Mouse (Mus musculus) kidney, postnatal 36 days (tissue): Measurements from ENCODE around the gene Hhip.
"Not testable (repeated sequence)": the region's sequence is repeated elsewhere in the genome, so short reads cannot be mapped to it uniquely, and the experiment has no call there.

ENCODE experiments used
- DNase-seq, 2 experiments: peaks; one replicate each; pipeline ENCODE4 v3.0.0; 2021 to 2022; ENCODE audit warnings: mixed read lengths in 2 of 2

Gene Hhip

DNA sequence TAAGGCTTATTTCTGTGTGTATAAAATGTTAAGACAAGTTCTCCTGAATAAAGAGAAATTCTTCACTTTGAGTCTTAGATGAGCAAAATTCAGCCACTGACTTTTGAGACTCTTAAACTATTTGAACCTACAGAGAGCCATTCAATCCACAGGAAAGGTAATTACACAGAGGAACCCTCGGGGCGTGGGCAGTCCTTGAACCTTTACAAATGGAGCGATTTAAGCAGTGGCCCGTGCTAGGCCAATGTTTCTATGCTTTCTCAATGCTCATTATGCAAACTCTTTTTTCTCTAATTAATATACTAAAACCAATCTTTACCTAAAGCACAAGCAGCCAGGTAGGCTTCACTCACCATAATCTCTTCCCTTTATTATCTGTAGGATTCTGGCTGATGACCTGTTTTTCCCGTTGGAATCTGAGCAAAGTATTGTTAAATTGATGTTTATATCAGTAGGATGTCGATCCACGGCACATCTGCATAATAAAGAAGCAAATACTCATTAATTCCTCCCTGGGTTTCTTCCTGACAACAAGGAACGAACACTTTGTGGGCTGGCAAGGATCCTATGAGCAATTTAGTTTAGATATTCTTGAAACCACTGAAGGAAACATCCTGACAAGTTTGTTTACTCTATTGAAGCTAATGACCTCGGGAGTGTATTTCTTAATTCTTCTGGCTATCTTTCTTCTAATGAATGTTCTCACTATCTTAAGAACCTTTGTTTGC is 65.5 kb downstream of the Hhip start:
- DNase-seq = peak in 1 of 2 experiments; percentile 7

DNA sequence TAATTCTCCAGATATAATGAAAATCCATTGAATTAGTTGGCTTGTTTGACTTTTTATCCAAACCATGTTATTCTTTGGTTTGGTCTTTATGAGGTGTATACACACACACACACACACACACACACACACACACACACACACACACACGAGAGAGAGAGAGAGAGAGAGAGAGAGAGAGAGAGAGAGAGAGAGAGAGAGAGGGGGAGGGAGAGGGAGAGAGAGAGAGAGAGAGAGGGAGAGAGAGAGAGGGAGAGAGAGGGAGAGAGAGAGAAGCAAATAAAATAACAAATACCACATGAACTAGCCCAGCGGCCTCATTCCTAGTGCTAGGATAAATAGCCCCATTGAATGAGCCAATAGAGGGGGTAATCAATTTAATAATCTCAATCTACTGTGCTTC is 66.4 kb downstream of the Hhip start:
- not testable (repeated sequence) for DNase-seq

DNA sequence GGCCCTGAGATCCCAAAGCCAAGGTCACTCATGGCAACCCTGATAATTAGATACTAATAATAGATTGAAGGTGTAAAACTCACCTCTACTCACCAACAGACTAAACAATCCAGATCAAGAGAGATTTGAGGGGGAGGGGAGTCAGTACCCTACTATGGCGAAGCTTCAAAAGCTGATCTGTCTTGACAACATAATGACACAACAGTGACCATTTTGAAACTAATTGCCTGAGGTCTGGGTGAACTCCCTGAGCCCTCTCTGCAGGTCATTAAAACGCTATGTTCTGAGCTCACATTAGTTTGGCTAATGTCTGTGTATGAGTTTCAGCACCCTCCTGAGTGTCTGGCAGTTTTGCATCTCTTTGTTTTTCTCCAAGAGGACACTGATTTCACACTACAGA is 72.9 kb downstream of the Hhip start:
- no peak for DNase-seq

DNA sequence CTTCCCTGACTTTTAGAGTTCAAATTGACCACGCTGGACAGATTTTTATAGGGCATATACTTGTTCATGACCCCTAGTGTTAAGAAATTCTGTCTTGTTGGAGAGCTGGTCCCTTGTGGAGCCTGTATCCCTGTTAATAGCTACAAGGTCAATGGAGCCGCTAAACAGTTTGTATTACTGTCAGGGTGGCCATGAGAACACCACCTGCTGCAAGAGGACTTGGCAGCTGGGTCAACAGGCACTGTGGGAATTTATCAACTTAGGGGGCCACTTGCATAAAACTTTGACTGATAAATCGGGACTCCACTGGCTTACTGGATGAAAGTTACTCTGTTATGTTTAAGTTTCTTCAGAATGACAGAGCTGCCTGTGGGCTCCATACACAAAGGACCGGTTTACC is 75.7 kb downstream of the Hhip start:
- DNase-seq = no peak

DNA sequence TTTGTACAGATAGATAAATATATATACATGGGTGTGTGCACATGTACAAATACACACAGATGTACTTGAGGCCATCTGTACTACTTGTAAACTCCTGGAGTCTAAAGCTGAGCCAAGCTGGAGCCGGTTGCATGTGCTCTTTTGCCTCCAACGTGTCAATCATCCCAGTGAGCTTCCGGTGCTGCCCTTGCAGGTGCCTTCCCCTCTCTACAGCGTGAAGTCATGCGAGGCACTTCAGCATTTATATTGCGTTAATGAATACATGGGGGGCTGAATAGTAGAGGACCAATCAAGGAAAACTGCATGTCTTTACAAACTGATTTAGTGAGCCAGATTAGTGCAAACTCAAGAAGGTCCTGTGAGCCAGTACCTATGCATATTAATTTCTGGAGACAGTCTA is 91.6 kb downstream of the Hhip start:
- DNase-seq = no peak

DNA sequence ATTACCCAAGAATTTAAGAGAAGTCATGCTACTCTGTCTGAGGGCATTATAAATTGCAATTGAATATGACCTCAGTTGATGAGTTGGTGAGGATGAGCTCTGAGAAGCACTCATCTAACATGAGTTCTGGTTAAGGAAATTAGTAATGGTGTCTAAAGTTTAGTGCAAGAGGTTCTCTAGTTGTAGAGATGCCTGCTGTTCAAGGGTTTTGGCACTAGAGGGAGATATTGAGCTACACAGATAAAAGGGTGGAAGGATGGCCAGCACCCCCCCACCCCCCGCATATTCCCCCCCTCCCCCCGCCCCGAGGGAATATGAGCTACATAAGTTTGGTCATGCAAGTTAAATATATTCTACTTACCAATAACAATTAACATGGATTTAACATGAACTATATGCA is 104.9 kb downstream of the Hhip start:
- DNase-seq = peak in 1 of 2 experiments; percentile 41

DNA sequence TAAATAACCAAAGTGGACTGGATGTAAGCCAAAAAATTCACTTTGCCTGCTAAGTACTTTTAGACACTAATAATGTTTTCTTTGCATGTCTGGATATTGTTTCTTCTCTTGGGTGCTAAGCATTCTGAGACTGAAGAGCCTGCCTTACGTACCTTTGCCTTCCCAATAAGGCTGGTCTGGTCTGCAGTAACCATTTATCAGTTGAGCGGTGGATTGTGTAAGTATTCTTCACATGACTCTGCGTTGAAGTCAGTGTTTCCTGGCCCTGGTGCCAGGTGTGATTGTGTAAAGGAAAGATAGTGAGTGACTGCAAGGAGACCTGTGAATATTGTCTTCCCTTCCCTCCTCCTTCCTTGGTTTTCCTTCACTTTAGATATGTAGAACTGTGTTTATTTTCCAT is 107.4 kb downstream of the Hhip start:
- DNase-seq = no peak

DNA sequence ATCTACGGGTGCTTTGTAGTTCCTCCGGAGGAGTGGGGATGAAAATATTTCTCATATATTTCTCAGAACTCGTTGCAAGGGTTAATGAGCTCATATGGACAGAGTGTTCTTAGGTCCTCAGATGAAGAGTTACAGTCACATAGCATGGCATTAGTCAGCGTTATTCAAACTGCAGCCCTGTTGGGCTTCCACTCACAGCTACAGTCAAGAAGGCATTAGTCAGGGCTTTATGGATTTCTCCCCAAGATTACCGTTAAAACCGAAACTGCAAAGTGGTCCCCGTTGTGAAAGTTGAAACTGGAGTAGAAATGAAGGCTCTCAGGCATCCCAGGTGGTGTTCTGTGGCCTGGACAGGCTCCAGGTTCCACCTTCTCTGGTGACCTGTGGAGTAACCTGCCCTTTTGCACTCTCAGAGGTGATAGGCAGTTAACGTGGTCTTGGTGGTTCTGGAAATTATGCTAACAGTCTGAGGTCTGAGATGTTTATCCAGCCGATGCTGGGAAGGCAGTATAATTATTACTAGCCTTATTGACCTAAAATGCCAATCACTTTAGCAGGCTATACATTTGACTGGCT is 112.2 kb downstream of the Hhip start:
- DNase-seq = no peak

DNA sequence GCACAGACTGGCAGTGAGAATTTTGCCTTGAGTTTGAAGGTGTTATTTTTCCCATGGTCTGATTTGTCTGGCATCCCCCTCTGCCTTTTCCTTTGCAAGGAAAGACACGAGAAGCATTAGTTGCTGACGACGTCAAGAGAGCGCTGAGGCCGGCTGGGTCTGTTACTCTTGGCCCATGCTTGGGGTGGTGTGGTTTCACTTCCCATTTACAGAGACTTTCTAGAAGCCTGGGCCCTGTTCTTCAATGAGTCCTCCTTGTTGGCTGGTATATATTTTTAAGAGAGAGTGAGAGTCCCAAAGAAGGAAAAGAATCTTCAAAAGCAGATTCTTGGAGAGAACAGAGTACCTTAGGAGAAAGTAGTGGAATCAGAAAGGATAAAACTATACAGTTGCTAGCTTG is 116.7 kb downstream of the Hhip start:
- no peak for DNase-seq

DNA sequence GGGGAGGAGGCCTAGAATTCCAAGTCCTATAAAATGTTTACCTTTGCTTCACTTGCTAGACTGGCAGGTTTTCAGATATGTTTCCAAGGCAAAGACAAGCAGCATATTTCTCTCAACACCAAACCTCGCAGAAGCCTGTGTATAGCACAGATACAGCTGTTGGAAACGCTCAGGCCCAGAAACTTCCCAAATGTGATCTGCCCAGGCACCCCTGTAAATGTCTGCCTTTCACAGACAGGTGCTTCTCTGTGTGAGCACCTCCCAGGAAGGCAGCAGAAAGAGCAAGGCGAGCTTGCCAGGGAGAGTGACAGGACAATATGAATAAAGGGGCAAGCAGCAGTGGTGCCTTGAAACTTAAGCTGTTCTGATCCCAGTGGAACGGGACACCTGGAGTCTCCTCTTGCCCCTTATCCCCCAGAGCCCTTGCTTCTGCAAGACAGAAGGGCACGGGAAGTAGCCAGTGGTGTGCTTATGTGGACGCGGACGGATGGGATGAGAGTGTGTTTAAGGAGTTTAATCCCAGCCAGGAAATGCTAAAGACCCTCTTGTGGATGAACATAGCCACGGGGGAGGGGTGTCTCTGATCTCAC is 120.9 kb downstream of the Hhip start:
- no peak for DNase-seq

DNA sequence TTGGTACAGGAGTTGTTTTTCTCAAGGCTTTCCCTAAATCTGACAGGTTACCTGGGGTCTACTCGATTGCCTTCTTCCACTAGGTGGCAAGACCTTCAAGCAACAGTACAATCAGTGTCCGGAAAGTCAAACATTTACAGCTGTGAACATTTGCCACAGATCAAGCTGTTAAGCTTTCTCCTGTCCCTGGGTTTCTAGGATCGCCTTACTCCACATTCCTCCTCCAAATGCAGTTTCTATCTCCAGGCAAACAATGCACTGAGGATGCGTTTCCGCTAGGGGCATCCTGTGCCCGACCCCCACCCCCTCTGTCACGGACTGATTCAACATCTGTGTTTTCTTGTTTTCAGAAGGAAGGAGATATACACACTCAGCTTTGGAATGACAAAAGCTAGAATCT is 122.0 kb downstream of the Hhip start:
- no peak for DNase-seq

DNA sequence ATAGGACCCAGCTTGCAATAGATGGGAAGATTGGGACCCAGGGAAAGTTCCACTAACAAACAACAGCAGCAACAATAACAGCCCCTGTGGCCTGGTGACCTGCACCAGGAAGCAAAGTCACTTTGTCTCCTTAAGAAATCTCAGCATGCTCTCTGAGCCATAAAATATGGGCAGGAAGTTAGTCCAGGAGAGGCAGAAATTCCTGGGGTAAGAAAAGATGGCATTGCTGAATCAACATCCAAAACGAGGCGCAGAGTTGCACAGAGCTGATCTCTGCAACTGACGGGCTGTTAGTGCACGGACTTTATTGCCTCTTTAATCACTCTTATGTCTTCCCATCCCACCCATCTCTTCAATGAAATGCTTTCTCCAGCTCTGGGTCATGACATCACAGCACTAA is 128.6 kb downstream of the Hhip start:
- no peak for DNase-seq

DNA sequence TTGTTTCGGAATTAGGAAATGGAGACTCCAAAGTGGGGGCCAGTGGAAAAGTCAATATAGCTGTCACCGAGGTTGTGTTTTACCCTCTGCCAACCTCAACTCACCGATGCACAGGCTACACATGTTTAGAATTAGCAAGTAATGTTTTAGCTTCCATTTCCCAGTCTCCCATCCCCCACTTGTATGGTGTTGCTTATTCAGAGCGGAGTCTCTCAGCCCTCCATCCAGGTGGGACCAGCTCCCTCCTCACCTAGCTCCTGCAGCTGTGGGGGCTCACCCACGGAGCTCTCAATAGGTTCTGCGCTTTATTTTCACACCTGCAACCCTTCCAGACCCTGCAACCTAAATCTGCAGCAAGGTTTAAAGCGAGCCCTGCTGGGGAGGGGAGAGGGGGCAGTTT is 140.6 kb downstream of the Hhip start:
- DNase-seq = no peak
